Mouse (Mus musculus) erythroid progenitor cell, adult 5-6 weeks (primary cell): ENCODE measurements around the gene Mcl1. TPM values are rescaled to one million over a fixed set of nuclear protein-coding genes. Genes with fewer than 3 reads are reported as not detected.
A peak's percentile ranks its signal among the peaks of the same experiment; 100 is the strongest.
"Not testable (repeated sequence)": the region's sequence is repeated elsewhere in the genome, so short reads cannot be mapped to it uniquely, and the experiment has no call there.

ENCODE experiments used
- ATAC-seq: replicated peaks from 2 replicates; pipeline ENCODE4 v1.8.0; 2016; ENCODE audit warnings: moderate number of reproducible peaks, mild to moderate bottlenecking, moderate TSS enrichment, inconsistent platforms; ENCODE audit not compliant: poor library complexity, low FRiP score, severe bottlenecking
- total RNA-seq, 2 experiments: library from RNA; stranded (forward) in 1 of 2; stranded (reverse) in 1 of 2; fragments of 150-400 nt in 1 of 2; fragments of 186-747, 209-891 nt in 1 of 2; gene quantifications; 2 replicates each; pipeline versions ENCODE4 v1.2.3 to v1.2.4; 2015 to 2017; ENCODE audit warnings: low replicate concordance in 2 of 2

The Mcl1 gene
- total RNA-seq, 2 experiments from 2014 or later, result 104 to 212 TPM

GRCm38 (mm10) chr3:95663969-95664608 is 5.5 kb downstream of the Mcl1 start:
- ATAC-seq, result no peak

GRCm38 (mm10) chr3:95664940-95665352 is 6.4 kb downstream of the Mcl1 start:
- ATAC-seq, result peak; percentile 56

GRCm38 (mm10) chr3:95666124-95666844 is 7.7 kb downstream of the Mcl1 start:
- peak; percentile 84 for ATAC-seq

DNA sequence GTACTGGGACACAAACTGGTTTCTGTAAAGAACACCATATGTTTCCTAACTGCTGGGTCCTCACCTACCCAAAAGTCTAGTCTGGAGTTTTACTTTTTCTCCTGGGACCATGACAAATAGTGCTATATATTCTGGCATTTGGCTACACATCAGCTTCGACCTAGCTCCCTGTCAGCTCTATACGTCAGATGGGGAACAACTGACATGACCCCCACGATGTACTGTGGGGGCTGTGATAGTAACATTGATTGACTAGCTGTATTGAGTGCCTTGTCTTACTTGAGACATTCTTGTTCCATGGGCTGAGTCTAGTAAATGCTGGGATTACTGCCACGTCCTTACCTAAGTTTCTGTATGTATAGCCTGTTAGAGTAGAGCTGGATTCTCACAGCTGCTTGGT is 8.9 kb downstream of the Mcl1 start:
- ATAC-seq, result no peak

- ATAC-seq, result no peak
These were observed 9.4 kb downstream of the Mcl1 start for GRCm38 (mm10) chr3:95668026-95668425.

DNA sequence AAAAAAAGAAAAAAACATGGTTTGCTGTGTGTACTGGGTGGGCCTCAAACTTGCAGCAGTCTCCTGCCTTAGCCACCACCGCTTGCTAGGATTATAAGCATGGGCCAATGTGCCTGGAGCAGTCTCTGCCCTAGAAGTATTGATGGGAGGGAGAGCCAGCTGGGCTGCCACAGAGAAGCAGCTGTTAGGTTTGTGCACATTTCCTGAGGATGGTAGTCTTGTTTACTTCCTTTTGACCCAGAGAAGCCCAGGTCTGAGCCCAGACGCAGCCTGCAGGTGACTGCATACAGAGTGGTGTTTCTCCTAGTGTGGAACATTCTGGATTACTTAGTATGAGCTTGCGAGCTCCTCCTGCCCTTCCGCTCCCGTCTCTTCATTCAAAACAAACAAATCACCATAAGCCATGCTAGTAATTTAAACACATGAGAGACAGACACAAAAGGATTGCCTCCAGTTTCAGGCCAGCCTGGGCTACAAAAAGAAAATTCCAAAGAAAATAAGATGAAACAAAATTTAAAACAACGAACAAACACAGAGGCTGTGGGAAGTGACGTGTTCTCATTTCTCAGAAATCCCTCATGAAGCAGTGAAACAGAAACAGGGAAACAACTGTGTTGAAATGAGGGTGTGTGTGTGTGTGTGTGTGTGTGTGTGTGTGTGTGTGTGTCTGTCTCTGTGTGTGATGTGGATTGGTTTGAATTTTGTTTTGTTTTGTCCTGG is 10.2 kb downstream of the Mcl1 start:
- ATAC-seq, result no peak

GRCm38 (mm10) chr3:95669309-95669665 is 10.7 kb downstream of the Mcl1 start:
- ATAC-seq, result no peak

DNA sequence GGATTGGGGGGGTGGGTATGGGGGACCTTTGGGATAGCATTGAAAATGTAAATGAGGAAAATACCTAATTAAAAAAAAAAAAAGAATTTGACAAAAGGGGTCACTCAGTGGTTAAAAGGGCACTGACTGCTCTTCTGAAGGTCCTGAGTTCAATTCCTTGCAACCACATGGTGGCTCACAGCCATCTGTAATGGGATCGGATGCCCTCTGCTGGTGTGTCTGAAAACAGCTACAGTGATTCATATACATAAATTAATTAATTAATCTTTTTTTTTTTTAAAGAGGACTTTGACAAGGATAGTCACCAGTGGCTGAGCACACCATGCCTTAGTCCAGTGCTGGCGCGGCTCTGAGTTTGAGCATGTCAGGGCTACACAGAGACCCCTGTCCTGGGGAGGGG is 11.8 kb downstream of the Mcl1 start:
- ATAC-seq, result not testable (repeated sequence)

DNA sequence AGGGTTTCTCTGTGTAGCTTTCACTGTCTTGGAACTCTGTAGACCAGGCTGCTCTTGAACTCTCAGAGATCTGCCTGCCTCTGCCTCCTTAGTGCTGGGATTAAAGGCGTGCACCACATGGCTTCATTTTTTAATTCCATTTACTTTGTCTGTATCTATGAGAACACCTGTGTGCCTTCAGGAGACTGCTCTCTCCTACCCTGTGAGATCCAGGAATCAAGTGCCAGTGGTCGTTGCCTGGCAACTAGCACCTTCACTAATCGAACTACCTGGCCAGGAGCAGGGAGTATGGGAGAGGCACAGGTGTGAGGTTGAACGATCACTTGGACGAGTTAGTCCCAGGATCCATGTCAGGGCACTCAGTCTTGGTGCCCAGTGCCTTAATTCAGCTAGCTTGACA is 12.6 kb downstream of the Mcl1 start:
- no peak for ATAC-seq

DNA sequence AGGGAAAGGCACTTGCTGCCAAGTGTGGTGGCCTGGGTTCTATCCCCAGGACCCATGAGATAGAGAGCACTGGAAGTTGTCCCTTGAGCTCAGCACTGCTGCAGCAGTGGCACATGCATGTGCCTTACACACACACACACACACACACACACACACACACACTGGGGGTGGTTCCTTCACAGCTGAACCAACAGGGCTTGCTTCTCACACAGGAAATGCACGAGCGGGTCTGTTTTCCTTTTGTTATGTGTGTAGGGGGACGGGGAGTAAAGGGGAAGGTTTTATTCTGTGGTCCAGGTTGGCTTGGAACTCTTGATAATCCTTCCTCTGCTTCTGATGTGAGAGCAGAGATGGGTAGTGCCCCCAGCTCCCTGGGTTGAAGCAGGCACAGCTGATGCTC is 13.9 kb downstream of the Mcl1 start:
- no peak for ATAC-seq

- no peak for ATAC-seq
These were observed 14.5 kb downstream of the Mcl1 start for GRCm38 (mm10) chr3:95672861-95673706.

DNA sequence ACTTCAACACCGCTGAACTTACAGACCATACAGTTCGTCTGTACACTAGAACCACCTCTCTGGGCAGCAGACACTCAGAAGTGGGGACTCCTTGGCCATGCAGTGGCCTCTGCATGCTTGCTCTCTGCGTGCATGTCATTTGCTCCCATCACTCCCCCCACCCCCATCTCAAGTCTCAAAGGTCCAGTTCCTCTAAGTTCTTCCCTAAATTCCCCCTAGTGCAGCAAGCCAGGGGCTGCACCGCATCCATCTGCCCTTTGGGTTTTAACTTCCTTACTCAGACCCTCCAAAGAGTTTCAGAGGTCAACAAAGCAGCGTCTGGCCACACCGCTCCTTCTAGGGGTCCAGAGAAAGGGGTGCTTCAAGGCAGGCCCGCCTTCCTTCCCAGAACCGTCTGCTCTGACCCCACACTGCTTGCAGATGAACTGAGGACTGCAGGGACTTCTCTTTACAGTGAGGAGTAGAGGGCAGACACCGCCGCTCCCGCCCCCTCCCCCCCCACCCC is 15.2 kb downstream of the Mcl1 start:
- 0 out of 2 replicates have a peak, but pooled peaks have one; percentile 0 for ATAC-seq

DNA sequence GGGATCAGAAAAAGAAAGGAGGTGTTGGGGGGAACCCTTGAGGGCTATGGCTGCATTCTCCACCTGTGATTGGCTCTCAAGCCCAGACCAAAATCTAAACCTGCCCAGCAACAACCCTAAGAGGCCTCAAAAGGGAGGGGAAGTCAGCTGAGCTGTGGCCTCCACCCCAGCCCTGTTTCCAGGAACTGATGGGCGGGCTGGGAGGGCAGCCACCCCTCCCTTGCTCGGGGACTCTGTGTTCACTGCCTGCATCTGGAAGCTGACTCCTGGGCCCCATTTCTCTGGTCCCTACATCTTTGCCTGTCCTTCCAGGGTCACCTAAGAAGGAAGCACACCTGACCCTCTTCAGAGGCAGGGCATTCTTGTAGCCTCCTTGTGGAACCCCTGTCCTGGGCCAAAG is 15.6 kb downstream of the Mcl1 start:
- ATAC-seq, result peak; percentile 78

GRCm38 (mm10) chr3:95674812-95675211 is 16.2 kb downstream of the Mcl1 start:
- ATAC-seq, result peak; percentile 68

GRCm38 (mm10) chr3:95675301-95676092 is 16.9 kb downstream of the Mcl1 start:
- ATAC-seq, result peak; percentile 53

GRCm38 (mm10) chr3:95676745-95677419 is 18.3 kb downstream of the Mcl1 start:
- ATAC-seq, result no peak

DNA sequence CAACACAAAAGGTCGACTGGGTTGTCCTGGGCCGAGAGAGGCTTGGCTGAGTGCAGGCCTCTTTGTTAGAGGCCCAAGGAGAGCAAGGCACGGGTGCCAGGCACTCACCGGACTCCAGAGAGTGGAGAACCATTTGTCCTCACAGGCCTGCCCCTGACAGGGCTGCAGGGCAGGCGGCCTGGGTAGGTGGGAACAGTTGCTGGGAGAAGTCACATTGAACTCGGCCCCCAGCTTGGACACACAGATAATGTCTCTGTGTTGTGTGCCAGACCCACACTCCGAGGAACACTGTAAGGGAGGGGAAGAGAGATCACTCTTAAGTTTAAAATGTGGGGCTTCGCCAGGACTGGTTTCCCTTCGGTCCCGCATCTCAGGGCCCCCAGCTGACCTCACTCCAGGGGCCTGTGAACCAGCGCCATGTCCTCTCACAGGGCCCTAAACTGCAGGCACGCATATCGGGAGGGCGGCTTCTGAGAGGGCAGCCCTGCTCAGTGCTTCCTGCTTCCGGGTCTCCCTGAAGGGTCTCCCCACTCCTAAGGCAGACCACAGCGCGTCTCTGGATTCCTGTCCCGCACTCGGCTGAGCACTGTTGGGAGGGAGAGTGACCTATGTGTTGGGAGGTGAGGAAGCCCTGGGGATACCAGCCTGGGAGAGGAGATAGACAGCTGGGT is 19.0 kb downstream of the Mcl1 start:
- no peak for ATAC-seq

- no peak for ATAC-seq
These were observed 21.0 kb downstream of the Mcl1 start for GRCm38 (mm10) chr3:95679551-95679950.
